ENCODE assay signal across 20 mouse cellular contexts in genomic region chr10:21618745-21619508, GRCm38 (mm10). TPM values are rescaled to one million over a fixed set of nuclear protein-coding genes. Genes with fewer than 3 reads are reported as not detected.
DNase-seq lines count a peak whose midpoint lies in the region; ATAC-seq and TF ChIP-seq lines count a peak whose summit lies in the region.
"Had no signal": no experiment of that assay in that cellular context is flagged by ENCODE, and none has a peak within 500 bp of the region (broad histone marks: within the 10 kb centered on the region; RNA-seq: fewer than 3 reads in every experiment).

No protein-coding gene starts in this region.

- 79% methylated on average over 5 of the region's 5 CpGs for WGBS in lung, postnatal 0 days
- 60% methylated on average over 5 of the region's 5 CpGs for WGBS in small intestine, adult 2 months

- H3K36me3 ChIP-seq in lung, postnatal 0 days (ENCODE audit: insufficient read depth, low read length), result no peaks in the 10 kb centered on the region
- H3K36me3 ChIP-seq in small intestine, adult 2 months (ENCODE audit: control insufficient read depth, insufficient read depth, low read length), result no peaks in the 10 kb centered on the region
- H3K36me3 ChIP-seq: embryonic facial prominence, embryonic 12.5 days; forebrain, embryonic 10.5 days; limb, embryonic 10.5 days had no signal

- H3K4me1 ChIP-seq in lung, postnatal 0 days (ENCODE audit: insufficient read depth, low read depth, low read length), result no peaks in the 10 kb centered on the region
- H3K4me1 ChIP-seq in small intestine, adult 2 months (ENCODE audit: control insufficient read depth, insufficient read depth, insufficient read length, low read length), result peaks cover 3% of the 10 kb centered on the region; the same call in 1 of the 2 replicates
- H3K4me1 ChIP-seq: embryonic facial prominence, embryonic 12.5 days; forebrain, embryonic 10.5 days; limb, embryonic 10.5 days had no signal

- no peak overlapping the region for H3K9ac ChIP-seq in lung, postnatal 0 days (replicated peaks; ENCODE audit: low read depth)
- H3K9ac ChIP-seq: embryonic facial prominence, embryonic 12.5 days had no signal

- intact Hi-C loops in left cerebral cortex, adult 2 months (cut with DNase I), result no loop called here

- DNase-seq in frontal cortex, adult 2 months (ENCODE audit: extremely low spot score in 1 of 2, low spot score in 1 of 2), result no peak
- no peak for DNase-seq in lung, postnatal 0 days (ENCODE audit: low spot score)
- DNase-seq in lung, postnatal 4 days, result no peak
- DNase-seq in adipocyte (ENCODE audit: low spot score), result peak; percentile 16
- no peak for DNase-seq in testis, postnatal 14 days (ENCODE audit: low spot score)
- no peak for DNase-seq in left cerebral cortex, adult 2 months (ENCODE audit: extremely low spot score in 1 of 2, low spot score in 2 of 2)
- DNase-seq: adrenal gland, postnatal 10 days; heart, postnatal 36 days; kidney, postnatal 14 days; thymus, postnatal 25 days had no signal

- peak; percentile 28 for ATAC-seq in frontal cortex, adult (ENCODE audit: low TSS enrichment)
- ATAC-seq in lung, postnatal 0 days, result 0 out of 2 replicates have a peak, but pooled peaks have one; percentile 16

- no peak overlapping the region for H3K27ac ChIP-seq in lung, postnatal 0 days (ENCODE audit: low read length)
- H3K27ac ChIP-seq in small intestine, adult 2 months (ENCODE audit: insufficient read depth, low read depth, low read length), result peak overlapping the region; percentile 6; the same call in 1 of the 2 replicates
- H3K27ac ChIP-seq in left cerebral cortex, adult 2 months, result no peak overlapping the region
- H3K27ac ChIP-seq: embryonic facial prominence, embryonic 12.5 days; forebrain, embryonic 10.5 days; limb, embryonic 10.5 days had no signal

- H3K9me3 ChIP-seq in lung, postnatal 0 days (ENCODE audit: low read length), result no peaks in the 10 kb centered on the region
- H3K9me3 ChIP-seq: embryonic facial prominence, embryonic 12.5 days; forebrain, embryonic 10.5 days; limb, embryonic 10.5 days had no signal

- TF ChIP-seq POLR2A in small intestine, adult 2 months (IDR thresholded peaks at IDR 0.05; ENCODE audit: low read depth, low read length), result no peak

- no peak for TF ChIP-seq EP300 in lung, postnatal 0 days (IDR thresholded peaks at IDR 0.05)

- H3K27me3 ChIP-seq in lung, postnatal 0 days (replicated peaks; ENCODE audit: insufficient read depth, low read length), result no peaks in the 10 kb centered on the region
- no peaks in the 10 kb centered on the region for H3K27me3 ChIP-seq in small intestine, adult 2 months (ENCODE audit: control insufficient read depth, insufficient read depth, low read length)
- H3K27me3 ChIP-seq: embryonic facial prominence, embryonic 12.5 days had no signal

- H3K4me2 ChIP-seq in lung, postnatal 0 days (replicated peaks; ENCODE audit: low read depth, low read length), result no peak overlapping the region
- H3K4me2 ChIP-seq: embryonic facial prominence, embryonic 12.5 days had no signal

- H3K4me3 ChIP-seq in lung, postnatal 0 days (ENCODE audit: low read depth, low read length), result no peak overlapping the region
- no peak overlapping the region for H3K4me3 ChIP-seq in small intestine, adult 2 months (ENCODE audit: low read depth, low read length)
- H3K4me3 ChIP-seq in left cerebral cortex, adult 2 months, result no peak overlapping the region
- H3K4me3 ChIP-seq: embryonic facial prominence, embryonic 12.5 days; forebrain, embryonic 10.5 days; limb, embryonic 10.5 days had no signal

- TF ChIP-seq CTCF in lung, postnatal 0 days (IDR thresholded peaks at IDR 0.05), result no peak
- no peak for TF ChIP-seq CTCF in small intestine, adult 2 months (IDR thresholded peaks at IDR 0.05; ENCODE audit: extremely low read depth, insufficient read length, insufficient replicate concordance, low read depth, low read length)
- TF ChIP-seq CTCF in left cerebral cortex, adult 2 months (IDR thresholded peaks at IDR 0.05), result no peak

RNA-seq across cellular contexts. Expression of gene 1700020N01Rik, which starts 26.0 kb away (rescaled TPM):
- 0.16 TPM in 1 of 2 replicates, not detected in the other for polyA plus RNA-seq in frontal cortex, adult 2 months (2012; rRNA removed)
- polyA plus RNA-seq in lung, postnatal 0 days (2015; fragmentation: Nextera tagmentation; extraction: Ambion mirVana), result 0.11 and 0.21 TPM in 2 replicates
- polyA plus RNA-seq in small intestine, adult 2 months (2012; rRNA removed), result 0.11 TPM in 1 of 2 replicates, not detected in the other
- not detected for total RNA-seq in left cerebral cortex, adult 2 months (2021)
- total RNA-seq: adrenal gland, postnatal 10 days; heart, adult 18-20 months; heart, postnatal 36 days; layer of hippocampus, postnatal 25 days; midbrain, postnatal 0 days had no signal
- polyA plus RNA-seq: embryonic facial prominence, embryonic 12.5 days; forebrain, embryonic 10.5 days; limb, embryonic 10.5 days; liver, embryonic 16.5 days; midbrain, postnatal 0 days; stomach, embryonic 14.5 days had no signal
